Mouse (Mus musculus) lung, adult 2 months (tissue): ENCODE results near the gene Pld5.

Experiments
- CTCF ChIP-seq: fragments of 200-500 bp; IDR thresholded peaks from 2 replicates; pipeline ENCODE4 v1.5.1; 2011; ENCODE audit warnings: mild to moderate bottlenecking, low read length, control low read depth; ENCODE audit not compliant: insufficient read depth
- POLR2A ChIP-seq: fragments of 200-500 bp; IDR thresholded peaks from 2 replicates; pipeline ENCODE4 v1.6.1; 2011; ENCODE audit warnings: low read depth, mild to moderate bottlenecking, control low read depth, low read length, borderline replicate concordance; ENCODE audit errors: extremely low read depth

DNA sequence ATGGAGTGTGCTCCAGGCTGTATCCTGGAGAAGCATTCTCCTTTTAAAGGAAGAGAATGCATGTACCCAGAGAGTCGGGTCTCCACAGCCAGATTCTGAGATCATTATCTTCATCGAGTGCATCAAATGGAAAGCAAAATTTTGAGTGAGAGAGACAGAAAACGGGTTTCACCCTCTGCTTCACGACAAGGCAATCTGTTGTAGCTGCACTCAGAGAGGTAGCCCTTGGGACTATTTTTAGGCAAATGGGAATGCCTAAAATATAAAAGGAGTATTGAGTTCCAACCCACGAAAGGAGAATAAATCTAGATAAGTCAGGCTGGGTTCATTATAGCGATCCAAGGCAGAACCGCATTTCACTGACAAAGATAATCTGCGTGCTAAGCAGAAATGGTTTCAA, 150.7 kb downstream of the Pld5 start:
- TF ChIP-seq CTCF (no peak), POLR2A (no peak)
